Mouse (Mus musculus) lung, adult 2 months (tissue): ENCODE measurements around the gene Tmem121.

Experiments
- CTCF ChIP-seq: fragments of 200-500 bp; IDR thresholded peaks from 2 replicates; pipeline ENCODE4 v1.5.1; 2011; ENCODE audit warnings: mild to moderate bottlenecking, low read length, control low read depth; ENCODE audit not compliant: insufficient read depth
- POLR2A ChIP-seq: fragments of 200-500 bp; IDR thresholded peaks from 2 replicates; pipeline ENCODE4 v1.6.1; 2011; ENCODE audit warnings: low read depth, mild to moderate bottlenecking, control low read depth, low read length, borderline replicate concordance; ENCODE audit errors: extremely low read depth

DNA sequence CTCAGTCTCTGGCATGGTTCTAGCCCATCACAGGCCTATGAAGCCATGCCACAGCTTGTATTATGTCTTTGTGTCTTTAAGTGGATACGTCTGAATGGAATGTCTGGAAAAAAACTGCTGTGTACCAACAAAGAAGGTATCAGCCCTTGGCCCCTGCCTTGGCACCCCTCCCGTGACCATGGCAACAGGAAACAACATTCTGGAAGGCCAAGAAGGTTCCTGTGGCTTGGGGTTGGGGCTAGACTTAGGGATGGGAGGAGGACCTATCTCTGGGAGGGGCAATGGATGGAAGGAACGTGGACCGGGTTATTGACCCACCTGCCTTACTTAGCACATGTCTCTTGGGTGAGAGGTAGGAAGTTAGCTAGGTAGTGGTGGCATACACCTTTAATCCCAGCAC is 36.4 kb upstream of the Tmem121 start:
- TF ChIP-seq POLR2A = no peak
- TF ChIP-seq CTCF = no peak
